Mouse (Mus musculus) spleen, adult 2 months (tissue): Measurements from ENCODE around the gene Mmp9. TPM values are rescaled to one million over a fixed set of nuclear protein-coding genes. Genes with fewer than 3 reads are reported as not detected.
A peak's percentile ranks its signal among the peaks of the same experiment; 100 is the strongest.

Experiments used
- DNase-seq, 2 experiments: peaks; one replicate each; pipeline versions ENCODE4 v3.0.0 to v3.0.0-alpha.2; 2012 to 2021; ENCODE audit warnings: low spot score in 2 of 2, low read depth in 1 of 2
- H3K27ac ChIP-seq: fragments of 200-500 bp; 2 replicates; pipeline ENCODE4 v1.5.1; 2012; ENCODE audit warnings: low read length, inconsistent platforms; ENCODE audit not compliant: insufficient read depth
- H3K27me3 ChIP-seq: fragments of 200-500 bp; 2 replicates; pipeline ENCODE4 v1.6.1; 2012; ENCODE audit warnings: mild to moderate bottlenecking, moderate library complexity, low read length, inconsistent platforms; ENCODE audit not compliant: control insufficient read depth, insufficient read depth
- H3K36me3 ChIP-seq: fragments of 200-500 bp; 2 replicates; pipeline ENCODE4 v1.6.1; 2012; ENCODE audit warnings: mild to moderate bottlenecking, low read length, inconsistent platforms; ENCODE audit not compliant: control insufficient read depth, insufficient read depth
- H3K4me1 ChIP-seq: fragments of 200-500 bp; 2 replicates; pipeline ENCODE4 v1.6.1; 2011; ENCODE audit warnings: inconsistent platforms; ENCODE audit not compliant: control insufficient read depth, insufficient read depth, insufficient read length
- H3K4me3 ChIP-seq: fragments of 200-500 bp; 2 replicates; pipeline ENCODE4 v1.5.1; 2011; ENCODE audit warnings: mild to moderate bottlenecking, inconsistent platforms; ENCODE audit not compliant: insufficient read depth, insufficient read length; ENCODE audit errors: extremely low read depth
- CTCF ChIP-seq: fragments of 200-500 bp; IDR thresholded peaks from 2 replicates; pipeline ENCODE4 v1.5.1; 2011; ENCODE audit warnings: mild to moderate bottlenecking, inconsistent platforms; ENCODE audit not compliant: insufficient read depth, insufficient read length, insufficient replicate concordance; ENCODE audit errors: extremely low read depth
- POLR2A ChIP-seq: fragments of 200-500 bp; IDR thresholded peaks from 2 replicates; pipeline ENCODE4 v1.6.1; 2011; ENCODE audit warnings: low read depth, low read length, inconsistent platforms
- WGBS: fragments of 180-500 bp; shearing (Covaris S2); methylation state at CpG from one replicate; pipeline ENCODE4 v1.1.7; 2018; 5-methylcytosine and 5-hydroxymethylcytosine counted together
- polyA plus RNA-seq: library from polyadenylated mRNA; depleted of rRNA; stranded (reverse); fragments of >200 nt; gene quantifications from 2 replicates; pipeline ENCODE4 v1.2.3, GENCODE M21; 2012

The Mmp9 gene
- polyA plus RNA-seq, 1 experiment, result 16.0 TPM

- 97% methylated on average over 12 of the region's 12 CpGs for WGBS
- TF ChIP-seq POLR2A (no peak), CTCF (no peak)
- no peak overlapping the region for H3K4me3 ChIP-seq
These were observed 33.1 kb upstream of the Mmp9 start for GRCm38 (mm10) chr2:164907511-164907910.

GRCm38 (mm10) chr2:164908011-164908410 lies 32.6 kb upstream of the Mmp9 start:
- no peak overlapping the region for H3K4me3 ChIP-seq
- no peak for DNase-seq
- peaks cover 14% of the 10 kb centered on the region; the same call in 1 of the 2 replicates for H3K4me1 ChIP-seq
- no peaks in the 10 kb centered on the region for H3K27me3 ChIP-seq
- peaks cover 41% of the 10 kb centered on the region for H3K36me3 ChIP-seq
- TF ChIP-seq POLR2A (no peak), CTCF (no peak)
- 91% methylated on average over 5 of the region's 5 CpGs for WGBS
- H3K27ac ChIP-seq, result no peak overlapping the region

More at GRCm38 (mm10) chr2:164907511-164907910, 33.1 kb upstream of the Mmp9 start:
- Histone ChIP-seq H3K27ac (no peak overlapping the region), H3K4me1 (peaks cover 12% of the 10 kb centered on the region; the same call in 1 of the 2 replicates), H3K36me3 (peaks cover 42% of the 10 kb centered on the region), H3K27me3 (no peaks in the 10 kb centered on the region)
- no peak for DNase-seq

GRCm38 (mm10) chr2:164909100-164909499 lies 31.5 kb upstream of the Mmp9 start:
- H3K27ac ChIP-seq, result no peak overlapping the region
- peaks cover 21% of the 10 kb centered on the region; the same call in 1 of the 2 replicates for H3K4me1 ChIP-seq
- no peak overlapping the region for H3K4me3 ChIP-seq
- 94% methylated on average over 3 of the region's 3 CpGs for WGBS
- H3K36me3 ChIP-seq, result peaks cover 39% of the 10 kb centered on the region
- no peaks in the 10 kb centered on the region for H3K27me3 ChIP-seq
- TF ChIP-seq POLR2A (no peak), CTCF (no peak)
- DNase-seq, result no peak

- peak in 1 of 2 experiments; percentile 43 for DNase-seq
- WGBS, result 88% methylated on average over 1 of the region's 1 CpGs
- no peak overlapping the region for H3K4me3 ChIP-seq
- H3K4me1 ChIP-seq, result peaks cover 25% of the 10 kb centered on the region; the same call in 1 of the 2 replicates
- no peak overlapping the region for H3K27ac ChIP-seq
- no peaks in the 10 kb centered on the region for H3K27me3 ChIP-seq
- peaks cover 35% of the 10 kb centered on the region for H3K36me3 ChIP-seq
- TF ChIP-seq CTCF, result peak; percentile 16; the same call in 1 of the 2 replicates
- no peak for TF ChIP-seq POLR2A
These were observed 31.0 kb upstream of the Mmp9 start for GRCm38 (mm10) chr2:164909542-164909941.

- H3K4me1 ChIP-seq, result peaks cover 25% of the 10 kb centered on the region; the same call in 1 of the 2 replicates
- 3% methylated on average over 37 of the region's 37 CpGs for WGBS
- TF ChIP-seq CTCF (no peak), POLR2A (no peak)
These were observed 30.1 kb upstream of the Mmp9 start for GRCm38 (mm10) chr2:164910360-164911061.

GRCm38 (mm10) chr2:164911086-164912048 lies 29.2 kb upstream of the Mmp9 start, which contains the start of gene Zfp335:
Zfp335 (minus strand) TSS chr2:164911757.
- no peaks in the 10 kb centered on the region for H3K27me3 ChIP-seq
- H3K4me1 ChIP-seq, result peaks cover 25% of the 10 kb centered on the region; the same call in 1 of the 2 replicates
- WGBS, result under 1% methylated on average over 90 of the region's 91 CpGs
- H3K36me3 ChIP-seq, result peaks cover 19% of the 10 kb centered on the region
- peak within 1 kb of the TSS; percentile 100 for H3K27ac ChIP-seq
- TF ChIP-seq POLR2A (peak; percentile 73), CTCF (no peak)
- H3K4me3 ChIP-seq, result peak within 1 kb of the TSS; percentile 96
- peak; percentile 89 to 90 for DNase-seq

More at GRCm38 (mm10) chr2:164910360-164911061, 30.1 kb upstream of the Mmp9 start:
- H3K27ac ChIP-seq, result peak overlapping the region; percentile 100
- peak overlapping the region; percentile 96 for H3K4me3 ChIP-seq
- no peak for DNase-seq
- H3K36me3 ChIP-seq, result peaks cover 27% of the 10 kb centered on the region
- no peaks in the 10 kb centered on the region for H3K27me3 ChIP-seq
